Mouse (Mus musculus) CD4-positive helper T cell, adult 2 months (primary cell): ENCODE results near the gene Msx3.

Source experiments
- DNase-seq: peaks from one replicate; pipeline ENCODE4 v3.0.0-alpha.2; 2012; ENCODE audit warnings: low read depth, missing footprints, low spot score

Msx3 gene

DNA sequence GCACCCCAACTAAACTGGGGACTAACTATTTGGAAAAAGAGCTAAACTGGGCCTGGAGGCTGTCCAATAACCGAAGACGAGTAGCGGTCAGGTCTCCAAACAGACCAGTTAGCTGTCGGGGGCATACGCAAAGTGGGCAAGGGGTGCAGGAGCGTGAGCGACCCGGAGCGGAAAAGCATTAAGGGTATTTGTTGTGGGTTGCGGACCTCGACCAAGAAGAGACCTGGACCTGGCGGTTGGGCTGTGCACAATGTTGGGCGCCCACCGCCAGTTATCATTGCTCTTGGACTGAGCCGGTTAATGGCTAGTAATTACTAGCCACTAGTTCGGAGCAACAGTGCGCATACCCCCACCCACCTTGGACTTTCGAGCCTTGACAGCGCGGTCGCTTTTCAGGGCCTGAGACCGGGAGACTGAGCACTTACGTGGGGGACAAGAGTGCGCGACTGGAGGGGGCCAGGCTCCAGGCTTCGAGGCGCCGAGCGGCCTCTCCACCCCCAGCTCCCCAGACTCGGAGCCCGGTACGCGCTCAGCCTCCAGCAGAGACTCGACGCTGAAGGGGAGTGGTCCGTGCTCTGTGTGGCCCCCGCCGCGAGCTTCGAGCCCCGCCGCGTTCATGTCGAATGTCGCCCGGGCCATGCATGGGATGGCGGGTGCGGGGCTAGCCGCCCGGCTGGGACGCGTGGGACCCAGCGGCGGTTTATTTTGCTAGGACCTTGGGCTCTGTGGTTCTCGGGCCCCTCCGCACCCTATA is at the start of gene Msx3:
Gene Msx3 (minus strand): TSS at position 729 of the 754 bp plus-strand sequence.
- no peak for DNase-seq

DNA sequence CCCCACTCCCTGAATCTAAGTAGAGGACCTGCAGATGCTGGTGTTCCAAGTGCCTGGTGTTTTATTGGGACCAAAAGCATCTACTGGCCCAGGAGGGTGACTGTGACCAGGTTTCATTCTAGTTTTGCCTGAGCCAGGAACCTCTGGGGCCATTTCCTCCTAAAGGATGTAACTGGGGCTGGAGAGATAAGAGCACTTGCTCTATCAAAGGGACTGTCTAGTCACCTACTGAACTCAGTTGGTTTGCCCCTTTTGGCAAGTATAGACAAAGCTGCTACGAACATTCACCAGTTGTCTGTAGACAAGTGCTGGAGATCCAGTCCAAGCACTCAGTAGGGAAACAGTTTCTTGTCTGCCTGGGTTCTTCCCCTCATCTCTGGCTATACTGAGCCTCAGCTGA is 49.6 kb upstream of the Msx3 start:
- no peak for DNase-seq

DNA sequence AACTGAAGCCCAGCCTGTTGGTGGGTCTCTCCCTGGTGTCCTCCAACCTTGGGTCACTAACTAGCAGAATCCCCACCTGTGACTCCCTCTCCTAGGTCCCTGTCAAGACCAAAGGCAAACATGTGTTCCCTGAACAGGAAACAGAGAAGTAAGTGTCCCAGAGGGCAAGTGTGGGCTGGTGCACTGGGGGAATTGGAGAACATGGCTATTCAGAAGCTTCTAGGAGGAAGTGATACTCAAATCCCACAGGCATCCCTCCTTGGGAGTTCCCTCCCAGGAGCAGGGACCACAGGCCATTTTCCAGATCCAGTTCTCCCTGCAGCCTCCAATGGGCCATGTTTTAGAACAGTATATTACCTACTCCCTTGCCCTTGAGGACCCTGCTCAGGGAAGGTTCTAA is 47.2 kb upstream of the Msx3 start:
- no peak for DNase-seq

DNA sequence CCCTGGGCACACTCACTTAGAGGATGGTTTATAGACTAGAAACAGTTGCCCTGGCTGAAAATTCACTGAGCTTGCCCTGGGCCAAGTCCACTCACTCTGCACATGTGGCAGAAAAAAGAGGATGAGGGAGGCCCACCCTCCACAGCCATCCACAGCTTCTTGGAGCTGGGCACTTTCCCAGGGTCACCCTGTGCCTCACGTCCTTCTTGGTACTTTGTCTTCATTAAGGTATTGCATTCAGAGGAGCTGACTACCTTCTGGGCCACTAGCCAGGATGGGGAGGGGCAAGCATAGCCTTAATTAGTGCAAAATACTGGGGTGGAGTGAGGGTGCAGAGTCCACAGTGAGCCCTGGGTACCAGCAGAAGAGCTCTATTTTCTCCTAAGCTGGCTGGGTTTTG is 46.7 kb upstream of the Msx3 start:
- DNase-seq, result no peak

DNA sequence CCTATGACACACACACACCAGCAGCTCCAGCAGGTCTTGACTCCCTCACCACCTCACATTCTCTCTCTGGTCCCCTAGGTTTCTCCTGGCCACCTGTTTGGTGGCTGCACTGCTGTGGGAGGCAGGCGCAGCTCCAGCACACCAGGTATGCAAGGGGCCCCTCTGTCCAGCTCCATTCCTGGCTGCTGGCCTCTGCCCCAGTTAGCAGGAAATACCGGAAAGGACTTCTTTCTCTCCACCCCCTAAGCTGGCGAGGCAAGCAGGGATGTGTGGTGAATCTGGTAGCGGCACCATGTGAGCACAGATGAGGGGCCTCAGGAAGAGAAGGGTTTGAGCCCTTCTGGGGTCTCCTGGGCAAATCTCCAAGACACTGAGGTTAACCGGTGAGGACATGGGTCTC is 46.1 kb upstream of the Msx3 start:
- no peak for DNase-seq

DNA sequence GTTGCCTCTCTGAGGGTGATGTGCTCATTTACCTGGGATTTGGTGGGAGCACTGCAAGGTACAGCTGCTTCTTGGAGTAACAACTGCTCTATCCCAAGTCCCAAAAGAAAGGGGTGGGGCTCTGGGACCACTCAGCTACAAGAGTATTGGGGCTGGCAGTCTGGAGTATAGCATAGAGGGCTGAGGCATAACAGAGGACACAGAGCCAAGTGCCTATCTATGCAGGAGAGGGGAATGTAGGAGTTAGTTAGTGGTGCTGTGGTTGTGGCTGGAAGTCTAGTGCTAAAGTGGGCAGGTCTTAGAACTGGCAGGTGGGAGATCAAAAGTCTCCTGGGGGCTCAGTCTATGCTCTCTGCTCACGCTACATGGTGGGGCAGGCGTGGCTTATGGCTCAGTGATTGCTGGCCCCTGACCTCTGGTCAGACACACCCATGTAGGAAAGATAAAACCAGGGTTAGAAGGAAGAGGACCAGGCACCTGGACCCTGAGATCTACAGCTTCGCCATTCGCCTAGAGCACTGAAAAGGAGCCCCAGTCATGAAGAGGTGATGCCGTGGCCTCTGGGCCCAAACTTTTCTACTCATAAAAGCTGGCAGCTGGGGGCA is 44.1 kb upstream of the Msx3 start, which contains the start of gene Prap1:
Gene Prap1 (plus strand): TSS at position 472 of the 605 bp plus-strand sequence.
- no peak for DNase-seq

DNA sequence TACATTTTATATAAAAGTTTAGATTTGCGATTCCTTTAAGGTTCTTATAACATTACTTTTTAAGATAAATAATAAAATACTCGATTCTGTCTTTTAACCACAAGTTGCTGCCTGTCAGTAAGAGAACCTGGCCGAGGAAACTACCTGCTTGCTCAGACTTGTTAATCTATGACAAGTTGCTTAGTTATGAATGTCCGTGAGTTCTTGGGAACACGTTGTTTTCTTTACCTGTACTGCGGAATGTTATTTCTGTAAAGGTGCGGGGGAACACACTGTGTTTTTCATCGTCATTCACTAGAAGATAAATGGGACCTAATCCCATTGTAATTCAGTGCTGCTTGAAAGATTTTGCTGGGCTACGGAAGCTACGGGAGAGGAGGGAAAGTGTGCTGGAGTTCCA is 41.7 kb upstream of the Msx3 start:
- DNase-seq, result no peak

DNA sequence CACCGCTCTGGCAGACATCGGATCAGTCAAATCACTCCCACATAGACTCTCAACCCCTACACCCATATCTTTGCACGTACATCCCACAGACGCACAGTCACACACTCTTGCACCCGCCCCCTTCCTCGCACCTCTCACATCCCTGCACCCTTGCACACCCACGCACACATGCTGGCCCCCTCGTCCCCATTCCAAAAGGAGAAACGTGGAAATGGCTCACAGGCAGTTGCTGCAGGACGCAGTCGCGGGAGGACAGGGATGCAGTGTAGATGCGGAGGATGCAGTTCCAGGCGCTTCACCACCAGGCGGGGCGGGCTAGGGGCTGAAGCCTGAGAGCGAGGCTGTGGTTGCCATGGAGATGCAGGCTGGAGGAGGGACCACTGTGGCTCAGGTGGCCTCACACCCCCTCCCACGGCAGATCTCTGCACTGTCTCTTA is 33.4 kb upstream of the Msx3 start, which contains the start of gene Caly:
Gene Caly (minus strand): TSS at position 307 of the 437 bp plus-strand sequence.
- DNase-seq, result peak; percentile 56

DNA sequence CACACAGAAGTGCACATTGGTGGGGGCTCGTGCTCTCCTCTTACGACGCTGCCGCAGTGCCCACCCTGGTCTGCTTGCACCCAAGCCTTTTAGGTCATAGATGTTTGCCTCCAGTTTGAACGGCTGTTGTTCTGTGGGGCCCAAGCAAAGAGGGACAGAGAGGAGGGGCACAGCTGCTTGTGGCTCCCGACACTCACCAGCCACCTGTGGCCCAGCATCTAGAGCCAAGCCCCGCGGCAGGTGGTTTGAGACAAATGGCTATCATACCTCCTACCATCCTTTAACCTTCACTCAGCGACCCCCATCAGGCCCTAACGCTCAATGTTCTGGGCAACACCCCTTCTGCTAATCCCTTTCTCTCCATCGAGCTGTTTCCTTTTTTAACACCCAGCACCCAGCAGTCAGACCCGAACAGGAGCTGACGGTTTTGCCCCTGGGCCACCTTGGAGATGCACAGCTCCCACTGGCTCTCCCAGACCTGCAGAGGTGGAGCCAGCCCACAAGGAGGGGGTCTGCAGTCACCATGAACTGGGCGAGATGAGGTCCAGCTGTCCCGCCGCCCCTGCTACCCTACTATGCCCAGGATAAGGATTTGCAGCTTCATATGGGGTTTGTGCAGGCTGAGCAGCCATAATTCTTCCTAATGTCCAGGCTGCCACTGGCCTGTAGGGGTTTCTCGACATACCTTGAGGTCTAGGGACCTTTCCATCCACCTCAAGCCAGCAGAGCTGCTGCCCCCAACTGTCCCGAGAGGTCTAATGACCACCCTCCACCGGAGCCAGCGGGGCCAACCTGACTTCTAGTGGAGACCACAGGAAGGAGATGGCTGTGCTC is 32.7 kb upstream of the Msx3 start:
- no peak for DNase-seq

DNA sequence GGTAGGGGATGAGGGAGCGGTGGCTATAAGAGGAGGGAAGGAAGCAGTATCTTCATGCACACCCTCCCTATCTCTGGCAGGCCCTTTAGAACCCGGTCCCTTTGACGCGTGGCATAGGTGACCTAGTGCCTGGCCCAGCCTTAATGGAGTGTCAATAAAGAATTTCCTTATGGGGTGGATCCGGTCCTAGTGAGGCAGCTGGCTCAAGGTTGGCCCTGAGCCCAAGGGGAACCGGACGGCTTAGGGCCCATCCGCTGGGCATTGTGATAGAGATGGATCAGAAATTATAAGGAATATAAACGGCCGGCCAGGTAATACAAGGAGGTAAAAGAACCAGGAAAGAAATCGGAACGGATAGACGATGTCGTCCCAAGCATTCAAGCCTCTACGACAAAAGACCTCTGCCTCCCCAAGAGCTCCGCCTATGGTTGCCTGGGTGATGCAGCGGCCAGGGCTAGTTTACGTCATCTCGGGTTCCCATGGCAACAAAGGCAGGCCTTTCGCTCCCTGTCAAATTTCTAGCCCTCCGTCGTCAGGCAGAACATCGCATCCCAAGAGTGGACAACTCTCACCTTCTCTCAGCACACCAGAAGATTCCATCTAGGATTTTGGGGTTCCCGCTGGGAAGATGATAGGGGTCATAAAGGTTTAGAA is 31.7 kb upstream of the Msx3 start:
- peak; percentile 78 for DNase-seq

DNA sequence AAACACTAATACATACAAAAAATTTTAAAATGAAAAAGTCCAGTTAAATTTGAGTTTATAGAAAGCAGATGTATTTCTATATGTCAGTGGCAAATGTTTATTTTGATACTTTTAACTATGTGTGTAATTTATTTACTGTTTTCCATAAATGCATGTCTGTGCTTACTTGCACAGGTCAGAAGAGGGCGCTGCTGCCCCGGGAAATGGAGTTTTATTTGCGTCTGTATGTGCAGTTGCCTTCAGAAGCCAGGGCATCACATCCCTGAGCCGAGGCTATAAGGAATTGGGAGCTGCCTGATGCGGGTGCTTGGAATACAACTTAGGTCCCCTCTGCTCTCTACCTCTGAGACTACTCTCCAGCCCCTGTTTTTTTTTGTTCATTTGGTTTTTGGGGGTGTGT is 29.8 kb upstream of the Msx3 start:
- peak; percentile 74 for DNase-seq

DNA sequence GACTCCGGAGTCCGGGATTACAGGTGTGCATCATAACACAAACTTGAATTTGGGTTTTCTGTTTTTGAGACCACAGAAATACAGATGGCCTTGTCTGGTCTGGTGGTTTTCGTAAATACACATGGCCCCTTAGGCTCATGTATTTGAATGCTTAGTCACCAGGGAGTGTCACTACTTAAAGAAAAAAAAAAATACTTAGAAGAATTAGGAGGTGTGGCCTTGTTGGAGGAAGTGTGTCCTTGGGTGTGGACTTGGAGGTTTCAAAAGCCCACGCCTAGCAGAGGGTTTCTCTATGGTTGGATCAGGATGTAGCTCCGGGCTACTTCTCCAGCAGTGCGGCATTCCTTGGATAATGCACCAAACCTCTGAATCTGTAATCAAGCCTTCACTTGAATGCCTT is 28.8 kb upstream of the Msx3 start:
- no peak for DNase-seq

DNA sequence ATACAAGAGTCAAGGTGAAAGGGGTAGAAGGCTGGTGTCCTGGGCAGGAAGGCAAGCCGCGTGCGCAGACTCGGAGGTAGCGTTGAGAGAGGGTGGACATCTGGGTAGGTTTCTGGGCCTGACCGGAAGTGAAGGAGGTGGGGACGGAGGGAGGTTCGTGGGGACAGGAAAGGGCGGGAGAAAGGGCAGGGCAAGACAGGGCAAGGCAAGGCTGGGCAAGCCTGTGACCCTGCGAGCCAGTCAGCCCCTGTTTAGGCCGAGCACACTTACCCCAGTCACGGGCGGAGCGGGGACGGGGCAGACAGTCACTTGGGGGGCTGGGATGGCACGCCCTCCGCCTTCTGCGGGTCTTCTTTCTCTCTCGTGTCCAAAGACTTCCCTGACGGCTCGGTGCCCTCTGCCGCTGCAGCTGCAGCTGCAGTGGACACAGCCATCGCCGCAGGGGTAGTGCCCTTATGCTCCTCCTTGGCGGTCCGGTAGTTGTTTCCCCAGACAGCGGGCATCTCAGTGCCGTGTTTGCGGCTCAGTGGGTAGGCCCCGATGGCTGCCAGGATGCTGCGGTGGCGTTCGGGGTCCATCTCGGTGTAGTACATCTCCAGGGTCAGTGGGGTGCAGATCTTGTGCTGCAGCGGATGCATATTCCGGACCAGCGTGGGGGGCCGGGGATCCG is 21.3 kb upstream of the Msx3 start:
- no peak for DNase-seq

DNA sequence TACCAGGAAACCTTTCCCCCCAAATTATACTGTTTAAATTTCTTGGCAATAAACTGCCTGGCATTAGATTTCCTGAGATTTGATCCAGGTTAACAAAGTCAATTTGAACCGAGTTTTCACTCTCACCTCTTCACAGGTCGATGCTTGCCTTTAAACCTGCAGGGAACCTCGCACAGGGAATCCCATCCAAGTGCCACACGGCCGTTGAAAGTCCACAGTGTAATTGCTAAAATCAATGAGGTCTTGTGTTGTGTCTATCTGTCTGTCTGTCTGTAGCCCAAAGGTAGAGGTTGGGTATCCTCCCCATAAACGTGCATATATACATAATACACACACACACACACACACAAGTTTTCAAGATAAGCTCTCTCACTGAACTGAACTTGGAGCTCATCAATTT is 18.5 kb upstream of the Msx3 start:
- DNase-seq, result no peak

DNA sequence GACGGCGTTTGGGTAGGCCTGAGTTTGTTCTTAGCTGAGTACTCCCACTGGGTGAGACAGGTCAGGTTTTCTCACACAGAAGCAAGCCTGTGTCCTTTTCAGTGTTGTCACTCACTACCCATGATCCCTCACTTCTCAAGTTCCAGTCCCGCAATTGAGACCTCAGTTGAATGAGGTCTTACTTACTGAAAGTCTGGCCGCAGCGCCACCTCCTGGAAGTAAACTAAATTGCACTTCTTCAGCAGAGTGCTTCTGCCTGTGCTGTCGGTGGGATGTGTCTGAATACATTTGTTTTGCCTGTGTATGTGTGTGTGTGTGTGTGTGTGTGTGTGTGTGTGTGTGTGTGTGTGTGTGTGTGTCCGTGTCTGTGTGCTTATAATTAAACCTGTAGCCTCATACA is 14.2 kb upstream of the Msx3 start:
- peak; percentile 68 for DNase-seq

DNA sequence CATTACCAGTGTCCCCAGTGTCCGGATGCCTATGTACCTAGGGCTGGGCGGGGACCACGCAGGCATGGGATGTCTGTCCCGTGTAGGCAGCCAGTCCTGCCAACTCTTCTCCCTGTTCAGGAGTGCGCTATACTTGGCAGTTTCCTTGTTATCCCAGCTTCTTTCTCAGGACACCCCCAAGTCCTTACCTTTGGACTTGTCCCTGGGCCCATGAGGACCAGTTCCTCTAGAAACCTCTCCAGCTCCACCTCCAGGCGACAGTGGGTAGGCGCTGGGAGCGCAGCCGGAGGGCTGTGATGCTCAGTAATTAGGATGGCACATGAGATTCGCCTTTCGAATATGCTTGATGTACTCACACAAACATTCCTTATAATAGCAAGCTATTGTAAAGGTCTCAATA is 13.4 kb upstream of the Msx3 start:
- DNase-seq, result no peak

DNA sequence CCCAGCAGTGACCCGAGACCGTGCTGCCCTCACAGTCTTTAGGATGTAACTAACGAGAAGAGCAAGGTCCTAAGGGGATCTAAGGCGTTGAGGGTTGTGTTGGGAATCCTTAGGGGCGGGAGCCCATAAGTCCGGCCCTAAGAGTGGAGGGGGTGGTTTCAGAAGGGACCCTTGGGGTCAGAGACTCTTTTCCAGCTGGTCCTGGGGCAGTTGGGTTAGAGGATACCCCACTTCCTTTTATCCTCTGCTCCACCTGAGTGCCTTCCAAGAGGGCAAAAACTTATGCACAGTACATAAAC is 12.9 kb upstream of the Msx3 start:
- DNase-seq, result no peak

DNA sequence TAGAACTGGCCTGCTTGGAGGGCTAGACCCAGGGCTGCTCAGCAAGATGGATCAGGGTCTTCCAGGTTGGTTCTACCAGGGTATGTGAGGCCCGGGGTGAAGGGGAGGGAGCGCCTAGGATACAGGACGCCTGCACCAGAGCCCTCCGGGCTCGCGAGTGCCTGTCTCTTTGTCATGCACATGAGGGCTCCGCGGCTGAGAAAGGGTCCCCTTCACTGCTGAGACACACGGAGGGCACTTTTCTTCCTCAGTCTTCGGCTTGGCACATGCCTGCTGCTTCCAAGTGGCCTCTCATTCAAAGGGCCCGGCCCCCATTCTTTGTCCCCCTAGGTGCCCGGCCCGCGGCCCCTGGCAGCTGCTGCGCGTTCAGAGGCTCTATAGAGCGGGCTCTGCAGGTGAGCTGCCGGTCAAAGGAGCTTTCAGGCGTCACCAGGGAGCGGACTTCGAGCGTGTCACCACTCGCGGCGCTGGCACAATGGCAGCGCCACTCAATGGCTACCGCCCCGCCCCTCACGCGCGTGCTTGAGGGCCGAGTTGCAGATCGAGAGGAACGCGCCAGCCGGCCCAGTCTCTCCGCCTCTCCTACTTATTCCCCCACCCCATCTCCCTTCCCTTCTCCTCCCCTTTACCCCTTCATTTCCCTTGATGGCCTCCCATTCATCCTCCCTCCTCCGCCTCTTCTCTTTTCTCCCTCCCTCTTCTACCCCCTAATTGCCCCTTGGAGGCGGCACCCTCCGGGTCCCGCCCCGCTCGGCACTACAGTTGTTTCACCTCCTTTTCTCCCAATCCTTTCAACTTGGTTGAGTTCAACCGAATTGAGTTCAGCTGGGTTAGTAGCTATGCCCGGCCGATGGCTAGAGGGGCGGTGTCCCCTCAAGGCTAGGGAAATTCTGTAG is 12.3 kb upstream of the Msx3 start:
- no peak for DNase-seq

DNA sequence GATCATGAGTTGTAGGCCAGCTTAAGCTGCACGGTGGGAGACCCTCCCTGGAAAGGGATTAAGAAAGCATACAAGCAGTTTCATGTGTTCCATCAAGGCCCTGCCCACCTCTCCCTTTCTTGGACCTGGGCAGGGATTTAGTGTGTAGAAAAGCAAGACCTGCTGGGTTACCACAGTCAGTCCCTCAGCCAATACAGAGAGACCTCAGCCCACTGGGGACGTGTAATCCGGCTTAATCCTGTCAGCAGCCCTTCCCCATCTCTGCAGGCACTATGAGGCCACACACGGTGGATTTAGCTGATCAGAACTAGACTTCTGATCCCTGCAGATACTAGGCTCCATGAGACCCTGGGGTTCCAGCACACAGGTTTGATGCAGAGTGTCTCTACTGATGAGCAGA is 10.7 kb upstream of the Msx3 start:
- no peak for DNase-seq

DNA sequence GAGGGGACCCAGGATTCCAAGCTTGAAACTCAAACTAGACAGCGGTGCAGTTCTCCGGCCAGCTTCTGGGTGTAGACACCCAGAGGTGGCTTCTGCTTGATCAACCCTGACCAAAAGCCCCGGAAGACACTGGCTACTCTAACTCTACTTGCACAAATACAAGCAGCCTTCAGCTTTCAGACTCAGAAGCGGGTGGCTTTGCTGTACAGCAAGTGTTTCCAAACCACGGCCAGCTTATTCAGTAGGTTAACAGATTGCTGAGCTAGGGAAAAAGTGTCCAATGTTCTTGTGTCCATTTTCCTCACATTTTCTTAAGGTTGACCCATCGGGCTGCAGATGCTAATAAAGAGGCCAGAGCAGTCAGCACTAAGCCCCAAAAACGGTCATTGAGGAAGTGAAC is 9.6 kb upstream of the Msx3 start:
- no peak for DNase-seq
